Mouse (Mus musculus) neural tube, embryonic 14.5 days (tissue): ENCODE results near the gene Zer1. TPM values are rescaled to one million over a fixed set of nuclear protein-coding genes. Genes with fewer than 3 reads are reported as not detected.
A peak's percentile ranks its signal among the peaks of the same experiment; 100 is the strongest.

Experiments used
- ATAC-seq: fragments of 200-750 bp; cut with Nextera tagmentation; 2 replicates; pipeline ENCODE4 v1.8.0; 2017; ENCODE audit warnings: low read depth, mild to moderate bottlenecking, moderate TSS enrichment, moderate library complexity
- H3K27ac ChIP-seq: fragments of 300-500 bp; sonication (generic); 2 replicates; pipeline ENCODE4 v1.5.1; 2014; ENCODE audit warnings: low read depth, mild to moderate bottlenecking, control low read depth, low read length, moderate library complexity, mixed read lengths
- H3K27me3 ChIP-seq: fragments of 300-500 bp; sonication (generic); 2 replicates; pipeline ENCODE4 v1.6.1; 2014; ENCODE audit warnings: low read length; ENCODE audit not compliant: control insufficient read depth, insufficient read depth
- H3K36me3 ChIP-seq: fragments of 300-500 bp; sonication (generic); 2 replicates; pipeline ENCODE4 v1.6.1; 2014; ENCODE audit warnings: low read length, mixed read lengths; ENCODE audit not compliant: control insufficient read depth, insufficient read depth
- H3K4me1 ChIP-seq: fragments of 300-500 bp; sonication (generic); 2 replicates; pipeline ENCODE4 v1.6.1; 2014; ENCODE audit warnings: low read length; ENCODE audit not compliant: control insufficient read depth, insufficient read depth
- H3K4me2 ChIP-seq: fragments of 300-500 bp; sonication (generic); 2 replicates; pipeline ENCODE4 v1.6.1; 2014; ENCODE audit warnings: mild to moderate bottlenecking, low read depth, low read length, control low read depth
- H3K4me3 ChIP-seq: fragments of 300-500 bp; sonication (generic); 2 replicates; pipeline ENCODE4 v1.5.1; 2014; ENCODE audit warnings: low read depth, low read length, control low read depth, mixed read lengths
- H3K9ac ChIP-seq: fragments of 300-500 bp; sonication (generic); replicated peaks from 2 replicates; pipeline ENCODE4 v1.6.1; 2014; ENCODE audit warnings: low read depth, mild to moderate bottlenecking, control low read depth, low read length, mixed read lengths
- H3K9me3 ChIP-seq: fragments of 300-500 bp; sonication (generic); 2 replicates; pipeline ENCODE4 v1.6.1; 2016; ENCODE audit warnings: low read length; ENCODE audit not compliant: control insufficient read depth
- WGBS: fragments of 180-500 bp; shearing (Covaris S2); extraction: QIAGEN DNeasy Blood & Tissue Kit; methylation state at CpG from one replicate; pipeline ENCODE4 v1.1.7; 2014; 5-methylcytosine and 5-hydroxymethylcytosine counted together
- polyA plus RNA-seq: library from polyadenylated mRNA; unstranded; fragments of >200 nt; fragmentation: Nextera tagmentation; extraction: Ambion mirVana; gene quantifications from 2 replicates; pipeline ENCODE4 v1.2.1, GENCODE M21; 2014

Gene Zer1
- polyA plus RNA-seq, 1 experiment from 2014 or later, result 20.9 TPM

GRCm38 (mm10) chr2:30111500-30111899 lies 12.9 kb downstream of the Zer1 start:
- no peaks in the 10 kb centered on the region for H3K9me3 ChIP-seq
- ATAC-seq, result no peak

GRCm38 (mm10) chr2:30108260-30108659 lies 16.1 kb downstream of the Zer1 start:
- Histone ChIP-seq H3K27ac (no peak overlapping the region), H3K4me2 (no peak overlapping the region), H3K4me3 (no peak overlapping the region), H3K27me3 (no peaks in the 10 kb centered on the region), H3K9ac (no peak overlapping the region), H3K36me3 (peaks cover 66% of the 10 kb centered on the region), H3K4me1 (no peaks in the 10 kb centered on the region), H3K9me3 (no peaks in the 10 kb centered on the region)
- WGBS, result 96% methylated on average over 4 of the region's 4 CpGs
- no peak for ATAC-seq

More at GRCm38 (mm10) chr2:30111500-30111899, 12.9 kb downstream of the Zer1 start:
- H3K4me2 ChIP-seq, result no peak overlapping the region
- H3K27ac ChIP-seq, result no peak overlapping the region
- no peak overlapping the region for H3K4me3 ChIP-seq
- 93% methylated on average over 2 of the region's 2 CpGs for WGBS
- no peaks in the 10 kb centered on the region for H3K4me1 ChIP-seq
- H3K27me3 ChIP-seq, result no peaks in the 10 kb centered on the region
- H3K9ac ChIP-seq, result no peak overlapping the region
- peaks cover 50% of the 10 kb centered on the region for H3K36me3 ChIP-seq

GRCm38 (mm10) chr2:30107646-30108045 lies 16.7 kb downstream of the Zer1 start:
- Histone ChIP-seq H3K36me3 (peaks cover 66% of the 10 kb centered on the region), H3K9ac (no peak overlapping the region), H3K4me2 (no peak overlapping the region), H3K27ac (no peak overlapping the region), H3K4me1 (no peaks in the 10 kb centered on the region), H3K4me3 (no peak overlapping the region), H3K27me3 (no peaks in the 10 kb centered on the region), H3K9me3 (no peaks in the 10 kb centered on the region)
- 95% methylated on average over 5 of the region's 5 CpGs for WGBS
- no peak for ATAC-seq

- no peaks in the 10 kb centered on the region for H3K4me1 ChIP-seq
- H3K36me3 ChIP-seq, result peaks cover 73% of the 10 kb centered on the region
- no peak overlapping the region for H3K9ac ChIP-seq
Observed at GRCm38 (mm10) chr2:30106364-30106763, 18.0 kb downstream of the Zer1 start.

GRCm38 (mm10) chr2:30100214-30100613 lies 24.2 kb downstream of the Zer1 start:
- H3K27ac ChIP-seq, result no peak overlapping the region
- no peaks in the 10 kb centered on the region for H3K4me1 ChIP-seq
- no peak overlapping the region for H3K4me3 ChIP-seq
- H3K27me3 ChIP-seq, result no peaks in the 10 kb centered on the region
- no peak overlapping the region for H3K4me2 ChIP-seq
- H3K36me3 ChIP-seq, result peaks cover 59% of the 10 kb centered on the region
- 72% methylated on average over 4 of the region's 4 CpGs for WGBS
- no peak for ATAC-seq
- no peak overlapping the region for H3K9ac ChIP-seq
- H3K9me3 ChIP-seq, result no peaks in the 10 kb centered on the region

More at GRCm38 (mm10) chr2:30106364-30106763, 18.0 kb downstream of the Zer1 start:
- Histone ChIP-seq H3K9me3 (no peaks in the 10 kb centered on the region), H3K27me3 (no peaks in the 10 kb centered on the region), H3K27ac (no peak overlapping the region), H3K4me2 (no peak overlapping the region), H3K4me3 (no peak overlapping the region)
- no peak for ATAC-seq

GRCm38 (mm10) chr2:30095882-30096527 lies 28.4 kb downstream of the Zer1 start:
- Histone ChIP-seq H3K27ac (no peak overlapping the region), H3K9me3 (no peaks in the 10 kb centered on the region), H3K4me1 (peaks cover 6% of the 10 kb centered on the region; the same call in 1 of the 2 replicates), H3K4me3 (no peak overlapping the region), H3K9ac (no peak overlapping the region), H3K4me2 (no peak overlapping the region), H3K36me3 (peaks cover 26% of the 10 kb centered on the region), H3K27me3 (no peaks in the 10 kb centered on the region)
- no peak for ATAC-seq
- 86% methylated on average over 2 of the region's 2 CpGs for WGBS

GRCm38 (mm10) chr2:30094208-30094588 lies 30.2 kb downstream of the Zer1 start:
- peak overlapping the region; percentile 47 for H3K4me3 ChIP-seq
- peak overlapping the region; percentile 53 for H3K9ac ChIP-seq
- H3K27ac ChIP-seq, result no peak overlapping the region
- peaks cover 10% of the 10 kb centered on the region for H3K36me3 ChIP-seq
- 2% methylated on average over 13 of the region's 13 CpGs for WGBS
- peak overlapping the region; percentile 61 for H3K4me2 ChIP-seq
- H3K27me3 ChIP-seq, result no peaks in the 10 kb centered on the region
- no peak for ATAC-seq
- peaks cover 6% of the 10 kb centered on the region; the same call in 1 of the 2 replicates for H3K4me1 ChIP-seq
- H3K9me3 ChIP-seq, result no peaks in the 10 kb centered on the region

- Histone ChIP-seq H3K36me3 (peaks cover 4% of the 10 kb centered on the region), H3K27me3 (no peaks in the 10 kb centered on the region), H3K27ac (no peak within 1 kb of the TSS), H3K4me1 (peaks cover 6% of the 10 kb centered on the region; the same call in 1 of the 2 replicates), H3K4me2 (peak within 1 kb of the TSS; percentile 61), H3K9ac (peak within 1 kb of the TSS; percentile 53), H3K4me3 (peak within 1 kb of the TSS; percentile 47), H3K9me3 (no peaks in the 10 kb centered on the region)
- under 1% methylated on average over 50 of the region's 51 CpGs for WGBS
- ATAC-seq, result peak; percentile 95
Observed at GRCm38 (mm10) chr2:30093471-30094207, 30.7 kb downstream of the Zer1 start, which contains the start of gene Zdhhc12. Zdhhc12 (minus strand) TSS chr2:30093648.

- Histone ChIP-seq H3K9me3 (no peaks in the 10 kb centered on the region), H3K27ac (no peak overlapping the region), H3K27me3 (no peaks in the 10 kb centered on the region), H3K36me3 (no peaks in the 10 kb centered on the region), H3K4me2 (peak overlapping the region; percentile 61; the same call in 1 of the 2 replicates), H3K4me3 (no peak overlapping the region), H3K4me1 (peaks cover 6% of the 10 kb centered on the region; the same call in 1 of the 2 replicates), H3K9ac (no peak overlapping the region)
- 67% methylated on average over 6 of the region's 6 CpGs for WGBS
- ATAC-seq, result no peak
Observed at GRCm38 (mm10) chr2:30092280-30092918, 32.0 kb downstream of the Zer1 start.
